Mouse (Mus musculus): ENCODE measurements at regions not wholly inside any gene's neighbourhood (a gene's known extent, or its start where the extent isn't known, plus 50 kb on each side); places are given as distances from the start of the nearest gene placed in this dataset.
A peak's percentile ranks its signal among the peaks of the same experiment; 100 is the strongest.

DNA sequence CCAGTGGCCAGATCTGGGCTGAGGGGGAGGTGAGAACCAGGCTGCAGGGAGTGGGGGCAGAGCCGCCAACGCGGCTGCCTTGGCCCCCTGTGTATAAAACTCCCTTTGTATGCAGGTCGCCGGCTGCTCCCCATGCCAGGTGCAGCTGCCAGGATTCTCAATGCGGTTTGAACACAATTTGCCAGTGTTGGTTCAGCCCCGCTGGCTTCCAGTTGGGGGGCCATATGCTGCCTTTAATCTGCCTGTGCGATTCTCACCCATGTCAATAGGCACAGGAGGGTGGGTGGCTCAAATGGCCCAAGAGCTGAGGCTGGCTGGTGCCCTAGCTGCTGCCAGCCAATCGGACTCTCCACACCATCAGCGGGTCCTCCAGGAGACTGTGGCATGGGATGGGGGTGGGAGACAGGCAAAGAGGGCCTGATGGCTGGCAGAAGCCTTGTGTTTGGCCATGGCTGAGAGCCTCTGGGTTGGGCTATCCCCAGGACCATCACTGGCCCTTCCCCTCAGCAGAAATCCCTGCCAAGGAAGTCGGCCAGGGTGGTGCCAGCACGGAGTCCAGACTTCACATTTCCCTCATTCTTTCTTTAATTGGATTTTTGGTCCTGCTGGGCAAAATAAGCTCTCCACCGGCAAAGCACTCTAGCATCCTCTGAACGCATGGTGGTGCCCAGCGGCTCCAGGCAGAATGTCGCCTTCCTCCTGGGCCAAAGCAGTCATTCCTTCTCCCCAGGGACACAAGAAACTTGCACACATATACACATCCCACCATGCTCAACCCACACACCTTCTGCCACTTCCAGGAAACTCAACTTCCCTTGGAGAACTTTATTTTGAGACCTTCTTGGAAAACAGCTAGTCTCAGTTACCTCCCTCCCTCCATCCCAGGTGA, 338.0 kb downstream of the Bcor start:
- H3K27ac ChIP-seq (replicated peaks) = no peak overlapping the region
- DNase-seq (ENCODE audit: low spot score) = no peak
- WGBS = 54% methylated on average over 16 of the region's 16 CpGs
- no peak overlapping the region for H3K4me3 ChIP-seq
- peaks cover 13% of the 10 kb centered on the region; the same call in 1 of the 2 replicates for H3K4me1 ChIP-seq
- H3K27me3 ChIP-seq (replicated peaks; ENCODE audit: low read depth, poor library complexity, severe bottlenecking) = peaks cover 88% of the 10 kb centered on the region
- H3K9me3 ChIP-seq = no peaks in the 10 kb centered on the region
- no peaks in the 10 kb centered on the region for H3K36me3 ChIP-seq (replicated peaks)

- Histone ChIP-seq H3K4me3 (no peak overlapping the region), H3K27me3 (replicated peaks; ENCODE audit: low read depth, poor library complexity, severe bottlenecking) (peaks cover 93% of the 10 kb centered on the region), H3K4me1 (peaks cover 15% of the 10 kb centered on the region; the same call in 1 of the 2 replicates), H3K9me3 (no peaks in the 10 kb centered on the region), H3K36me3 (replicated peaks) (no peaks in the 10 kb centered on the region), H3K27ac (replicated peaks) (no peak overlapping the region)
- WGBS = 75% methylated on average over 1 of the region's 1 CpGs
- DNase-seq (ENCODE audit: low spot score) = no peak
Observed at GRCm38 (mm10) chrX:11825948-11826347, 334.2 kb downstream of the Bcor start.

DNA sequence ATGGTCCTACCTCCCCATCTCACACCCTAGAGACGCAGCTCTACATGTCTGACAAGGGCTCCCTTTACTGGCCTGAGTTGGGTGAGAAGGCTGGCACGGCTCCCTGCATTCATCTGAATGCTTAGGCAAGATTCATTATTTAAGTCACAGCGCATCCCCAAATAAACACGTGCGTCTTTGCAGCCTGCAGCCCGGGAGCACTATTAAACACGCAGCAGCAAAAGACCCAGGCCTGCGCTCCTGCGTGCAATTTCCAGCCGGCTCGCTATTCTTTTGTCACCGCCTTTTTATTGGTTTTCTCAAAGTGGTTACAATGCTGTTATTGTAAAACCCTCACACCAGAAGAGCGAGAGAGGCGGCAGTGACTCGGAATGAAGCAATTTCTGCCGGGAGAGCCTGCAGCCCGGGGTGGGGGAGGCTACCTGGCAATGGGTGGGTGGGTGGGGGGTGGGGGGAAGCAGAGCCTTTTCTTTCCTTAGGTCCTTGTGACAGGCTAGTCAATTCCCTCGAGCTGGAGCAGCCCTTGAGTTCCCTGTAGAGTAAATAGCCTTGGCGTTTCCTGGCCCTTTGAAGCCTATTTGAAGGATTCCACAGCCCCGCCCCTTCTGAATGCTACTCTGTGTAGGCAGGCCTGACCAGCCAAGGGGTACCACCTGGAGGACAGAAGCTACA, 333.3 kb downstream of the Bcor start:
- Histone ChIP-seq H3K27ac (replicated peaks) (no peak overlapping the region), H3K36me3 (replicated peaks) (no peaks in the 10 kb centered on the region), H3K27me3 (replicated peaks; ENCODE audit: low read depth, poor library complexity, severe bottlenecking) (peaks cover 93% of the 10 kb centered on the region), H3K4me1 (peaks cover 13% of the 10 kb centered on the region; the same call in 1 of the 2 replicates), H3K4me3 (peak overlapping the region; percentile 35), H3K9me3 (no peaks in the 10 kb centered on the region)
- 22% methylated on average over 20 of the region's 20 CpGs for WGBS
- peak; percentile 35 for DNase-seq (ENCODE audit: low spot score)

GRCm38 (mm10) chrX:11829411-11830002, 330.6 kb downstream of the Bcor start:
- Histone ChIP-seq H3K4me3 (no peak overlapping the region), H3K4me1 (peaks cover 9% of the 10 kb centered on the region; the same call in 1 of the 2 replicates), H3K9me3 (no peaks in the 10 kb centered on the region), H3K27ac (replicated peaks) (no peak overlapping the region), H3K27me3 (replicated peaks; ENCODE audit: low read depth, poor library complexity, severe bottlenecking) (peaks cover 82% of the 10 kb centered on the region), H3K36me3 (replicated peaks) (no peaks in the 10 kb centered on the region)
- DNase-seq (ENCODE audit: low spot score) = no peak
- WGBS = 74% methylated on average over 12 of the region's 12 CpGs

DNA sequence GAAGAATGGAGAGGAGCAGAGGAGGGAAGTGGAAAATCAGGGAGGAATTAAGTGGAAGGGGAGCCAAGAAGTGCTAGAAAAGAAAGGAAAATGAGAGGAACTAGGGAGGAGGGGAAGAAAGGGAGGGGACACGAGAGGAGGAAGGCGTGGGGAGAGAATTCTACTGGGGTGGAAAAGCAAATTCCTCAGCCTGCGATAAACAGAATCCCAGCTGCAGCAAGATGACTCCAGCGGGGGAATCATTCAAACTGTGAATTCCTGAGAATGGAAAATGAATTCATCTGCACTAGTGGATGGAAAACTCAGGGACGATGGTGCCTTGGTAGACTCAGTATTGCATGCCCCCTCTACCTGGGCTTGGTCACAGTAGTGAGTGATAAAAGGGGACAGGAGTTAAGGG, 322.6 kb downstream of the Bcor start:
- H3K4me1 ChIP-seq = peaks cover 13% of the 10 kb centered on the region
- no peak for DNase-seq (ENCODE audit: low spot score)
- peaks cover 82% of the 10 kb centered on the region for H3K27me3 ChIP-seq (replicated peaks; ENCODE audit: low read depth, poor library complexity, severe bottlenecking)
- no peaks in the 10 kb centered on the region for H3K36me3 ChIP-seq (replicated peaks)
- H3K4me3 ChIP-seq = no peak overlapping the region
- 63% methylated on average over 5 of the region's 5 CpGs for WGBS
- no peak overlapping the region for H3K27ac ChIP-seq (replicated peaks)
- no peaks in the 10 kb centered on the region for H3K9me3 ChIP-seq

GRCm38 (mm10) chrX:11839665-11840245, 320.4 kb downstream of the Bcor start:
- Histone ChIP-seq H3K27ac (replicated peaks) (no peak overlapping the region), H3K27me3 (replicated peaks; ENCODE audit: low read depth, poor library complexity, severe bottlenecking) (peaks cover 84% of the 10 kb centered on the region), H3K4me3 (no peak overlapping the region), H3K36me3 (replicated peaks) (no peaks in the 10 kb centered on the region), H3K9me3 (no peaks in the 10 kb centered on the region), H3K4me1 (peaks cover 13% of the 10 kb centered on the region)
- no peak for DNase-seq (ENCODE audit: low spot score)
- 67% methylated on average over 12 of the region's 12 CpGs for WGBS

GRCm38 (mm10) chrX:11840319-11841035, 319.7 kb downstream of the Bcor start:
- peak overlapping the region; percentile 14; the same call in 1 of the 2 replicates for H3K27ac ChIP-seq (replicated peaks)
- H3K27me3 ChIP-seq (replicated peaks; ENCODE audit: low read depth, poor library complexity, severe bottlenecking) = peaks cover 82% of the 10 kb centered on the region
- H3K4me1 ChIP-seq = peaks cover 13% of the 10 kb centered on the region
- WGBS = 52% methylated on average over 11 of the region's 11 CpGs
- no peaks in the 10 kb centered on the region for H3K9me3 ChIP-seq
- DNase-seq (ENCODE audit: low spot score) = no peak
- H3K4me3 ChIP-seq = no peak overlapping the region
- no peaks in the 10 kb centered on the region for H3K36me3 ChIP-seq (replicated peaks)

GRCm38 (mm10) chrX:11845566-11845965, 314.6 kb downstream of the Bcor start:
- Histone ChIP-seq H3K27ac (replicated peaks) (no peak overlapping the region), H3K4me3 (no peak overlapping the region), H3K27me3 (replicated peaks; ENCODE audit: low read depth, poor library complexity, severe bottlenecking) (peaks cover 76% of the 10 kb centered on the region), H3K4me1 (peaks cover 26% of the 10 kb centered on the region), H3K9me3 (no peaks in the 10 kb centered on the region), H3K36me3 (replicated peaks) (no peaks in the 10 kb centered on the region)
- DNase-seq (ENCODE audit: low spot score) = no peak
- WGBS = 68% methylated on average over 2 of the region's 2 CpGs

- Histone ChIP-seq H3K9me3 (no peaks in the 10 kb centered on the region), H3K27me3 (replicated peaks; ENCODE audit: low read depth, poor library complexity, severe bottlenecking) (peaks cover 99% of the 10 kb centered on the region), H3K4me1 (peaks cover 18% of the 10 kb centered on the region), H3K27ac (replicated peaks) (no peak overlapping the region), H3K4me3 (no peak overlapping the region), H3K36me3 (replicated peaks) (no peaks in the 10 kb centered on the region)
- 80% methylated on average over 4 of the region's 4 CpGs for WGBS
- DNase-seq (ENCODE audit: low spot score) = no peak
Observed at GRCm38 (mm10) chrX:11855910-11856309, 304.2 kb downstream of the Bcor start.

DNA sequence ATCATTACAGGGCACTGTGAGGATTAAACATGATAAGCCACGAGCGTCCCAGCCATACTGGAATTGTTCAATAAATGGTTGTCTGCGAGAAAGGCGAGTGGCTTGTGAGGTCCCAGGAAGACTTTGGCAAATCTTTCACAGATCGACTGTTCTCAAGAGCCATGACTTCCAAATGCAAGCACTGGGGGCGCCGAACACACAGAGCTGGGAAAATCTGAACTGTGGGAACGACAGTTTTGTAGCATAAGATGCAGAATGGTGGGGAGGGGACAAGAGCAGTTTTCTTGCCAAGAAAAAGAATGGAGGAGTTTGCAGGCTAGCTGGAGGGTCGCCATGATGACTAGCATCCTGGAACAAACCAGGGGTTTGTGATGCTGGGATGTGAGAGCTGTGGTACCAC, 300.8 kb downstream of the Bcor start:
- Histone ChIP-seq H3K4me3 (no peak overlapping the region), H3K27me3 (replicated peaks; ENCODE audit: low read depth, poor library complexity, severe bottlenecking) (peaks cover 100% of the 10 kb centered on the region), H3K36me3 (replicated peaks) (no peaks in the 10 kb centered on the region), H3K27ac (replicated peaks) (no peak overlapping the region), H3K4me1 (peaks cover 17% of the 10 kb centered on the region), H3K9me3 (no peaks in the 10 kb centered on the region)
- no peak for DNase-seq (ENCODE audit: low spot score)
- WGBS = 62% methylated on average over 9 of the region's 9 CpGs

DNA sequence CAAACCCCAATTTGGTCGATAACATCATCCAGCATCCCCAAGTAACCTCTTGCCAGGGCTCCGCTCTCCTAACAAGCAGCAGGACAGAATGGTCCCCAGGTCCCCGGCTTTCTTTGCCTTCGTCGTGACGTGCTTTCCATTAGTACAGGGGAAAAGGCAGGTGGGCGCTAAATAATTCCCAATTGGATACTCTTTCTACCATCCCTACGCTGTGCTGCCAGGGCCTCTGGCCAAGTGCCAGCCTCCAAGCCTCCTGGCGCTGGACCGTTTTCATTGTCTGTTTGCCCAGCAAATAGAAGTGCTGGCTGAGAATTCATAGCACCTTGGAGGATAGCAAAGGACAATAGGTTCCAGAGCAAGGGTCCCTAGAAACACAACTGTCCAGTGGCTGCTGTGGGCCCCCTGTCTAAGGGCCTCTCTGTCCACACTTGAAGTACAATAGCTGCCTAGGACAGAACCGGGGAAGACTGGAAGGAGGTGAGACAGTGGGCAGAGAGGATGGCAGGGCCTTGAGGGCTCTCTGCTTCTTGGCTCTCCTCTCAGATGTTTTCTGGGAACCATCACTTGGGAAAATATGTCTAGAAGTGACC, 298.9 kb downstream of the Bcor start:
- Histone ChIP-seq H3K27ac (replicated peaks) (no peak overlapping the region), H3K27me3 (replicated peaks; ENCODE audit: low read depth, poor library complexity, severe bottlenecking) (peaks cover 100% of the 10 kb centered on the region), H3K4me1 (peaks cover 17% of the 10 kb centered on the region), H3K36me3 (replicated peaks) (no peaks in the 10 kb centered on the region), H3K4me3 (no peak overlapping the region), H3K9me3 (no peaks in the 10 kb centered on the region)
- WGBS = 52% methylated on average over 11 of the region's 11 CpGs
- DNase-seq (ENCODE audit: low spot score) = no peak
